Mouse (Mus musculus) midbrain, embryonic 12.5 days (tissue): ENCODE measurements around the gene Scaf8. TPM values are rescaled to one million over a fixed set of nuclear protein-coding genes. Genes with fewer than 3 reads are reported as not detected.
"Not testable (repeated sequence)": the region's sequence is repeated elsewhere in the genome, so short reads cannot be mapped to it uniquely, and the experiment has no call there.

Experiments used
- ATAC-seq: fragments of 200-750 bp; cut with Nextera tagmentation; 2 replicates; pipeline ENCODE4 v1.8.0; 2017; ENCODE audit warnings: low read depth, moderate TSS enrichment, moderate library complexity; ENCODE audit not compliant: low FRiP score
- H3K27ac ChIP-seq: fragments of 300-500 bp; sonication (generic); replicated peaks from 2 replicates; pipeline ENCODE4 v1.5.1; 2016; ENCODE audit warnings: mild to moderate bottlenecking
- H3K27me3 ChIP-seq: fragments of 300-500 bp; sonication (generic); 2 replicates; pipeline ENCODE4 v1.6.1; 2016; ENCODE audit warnings: mild to moderate bottlenecking
- H3K36me3 ChIP-seq: fragments of 300-500 bp; sonication (generic); 2 replicates; pipeline ENCODE4 v1.6.1; 2016
- H3K4me1 ChIP-seq: fragments of 300-500 bp; sonication (generic); 2 replicates; pipeline ENCODE4 v1.6.1; 2016
- H3K4me2 ChIP-seq: fragments of 300-500 bp; sonication (generic); replicated peaks from 2 replicates; pipeline ENCODE4 v1.6.1; 2016; ENCODE audit warnings: mild to moderate bottlenecking, moderate library complexity
- H3K4me3 ChIP-seq: fragments of 300-500 bp; sonication (generic); 2 replicates; pipeline ENCODE4 v1.5.1; 2016; ENCODE audit warnings: mild to moderate bottlenecking
- H3K9ac ChIP-seq: fragments of 300-500 bp; sonication (generic); replicated peaks from 2 replicates; pipeline ENCODE4 v1.6.1; 2016; ENCODE audit warnings: mild to moderate bottlenecking, moderate library complexity
- H3K9me3 ChIP-seq: fragments of 300-500 bp; sonication (generic); 2 replicates; pipeline ENCODE4 v1.6.1; 2016; ENCODE audit warnings: mild to moderate bottlenecking
- WGBS: fragments of 180-500 bp; shearing (Covaris S2); methylation state at CpG from one replicate; pipeline ENCODE4 v1.1.7; 2016; 5-methylcytosine and 5-hydroxymethylcytosine counted together
- polyA plus RNA-seq: library from polyadenylated mRNA; unstranded; fragments of >200 nt; fragmentation: Nextera tagmentation; extraction: Ambion mirVana; gene quantifications from 2 replicates; pipeline ENCODE4 v1.2.1, GENCODE M21; 2016

Scaf8 gene
- polyA plus RNA-seq, 1 experiment from 2014 or later = 28.0 TPM

DNA sequence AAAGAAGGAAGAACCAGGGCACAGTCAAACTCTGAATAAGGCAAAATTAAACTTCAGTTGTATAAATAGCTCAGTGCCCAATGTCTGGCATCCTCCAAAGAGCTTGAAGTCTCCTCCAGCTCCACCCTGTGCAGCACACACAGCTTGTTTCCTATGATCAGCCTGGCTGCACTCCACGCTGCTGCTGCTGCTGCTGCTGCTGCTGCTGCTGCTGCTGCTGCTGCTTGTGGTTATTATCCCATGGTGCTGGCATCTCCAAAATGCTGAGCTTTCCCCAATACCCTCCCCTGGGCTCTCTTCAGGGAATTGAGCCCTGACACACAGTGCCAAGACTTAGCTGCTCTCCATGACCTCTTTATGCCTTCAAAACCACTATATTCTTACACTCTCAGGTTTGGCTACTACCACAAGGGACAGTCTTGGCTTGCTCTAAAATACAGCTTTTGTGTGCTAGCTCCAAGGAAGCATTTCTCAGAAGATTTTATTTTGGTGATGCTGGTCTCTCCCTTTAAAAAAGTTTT, 65.7 kb downstream of the Scaf8 start:
- not testable (repeated sequence) for H3K9ac ChIP-seq, H3K4me3 ChIP-seq, H3K27ac ChIP-seq, H3K9me3 ChIP-seq, H3K4me2 ChIP-seq, ATAC-seq, H3K4me1 ChIP-seq, H3K27me3 ChIP-seq
- 91% methylated on average over 1 of the region's 1 CpGs for WGBS
- peaks cover 62% of the 10 kb centered on the region for H3K36me3 ChIP-seq

DNA sequence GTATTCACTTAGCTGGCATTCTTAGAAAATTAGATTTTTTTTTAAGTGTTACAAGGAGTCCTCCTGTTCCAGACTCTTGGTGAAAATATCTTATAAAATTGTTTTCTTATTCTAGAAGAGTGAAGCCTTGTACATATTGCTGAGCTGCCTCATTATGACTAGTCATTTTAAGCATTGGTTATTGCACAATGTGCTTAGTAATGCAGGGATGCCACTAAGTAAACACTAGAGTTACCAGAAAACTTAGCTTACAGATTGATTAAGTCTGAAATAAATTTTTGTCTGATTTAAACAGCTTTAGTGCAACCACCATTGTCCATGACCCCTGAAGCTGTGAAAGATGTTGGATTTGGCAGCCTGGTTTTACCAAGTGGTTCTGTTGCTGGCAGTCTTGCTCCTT, 80.7 kb downstream of the Scaf8 start:
- H3K4me3 ChIP-seq, H3K27me3 ChIP-seq, H3K4me1 ChIP-seq, H3K9me3 ChIP-seq, H3K27ac ChIP-seq, ATAC-seq, H3K9ac ChIP-seq, H3K4me2 ChIP-seq: not testable (repeated sequence)
- peaks cover 61% of the 10 kb centered on the region for H3K36me3 ChIP-seq

DNA sequence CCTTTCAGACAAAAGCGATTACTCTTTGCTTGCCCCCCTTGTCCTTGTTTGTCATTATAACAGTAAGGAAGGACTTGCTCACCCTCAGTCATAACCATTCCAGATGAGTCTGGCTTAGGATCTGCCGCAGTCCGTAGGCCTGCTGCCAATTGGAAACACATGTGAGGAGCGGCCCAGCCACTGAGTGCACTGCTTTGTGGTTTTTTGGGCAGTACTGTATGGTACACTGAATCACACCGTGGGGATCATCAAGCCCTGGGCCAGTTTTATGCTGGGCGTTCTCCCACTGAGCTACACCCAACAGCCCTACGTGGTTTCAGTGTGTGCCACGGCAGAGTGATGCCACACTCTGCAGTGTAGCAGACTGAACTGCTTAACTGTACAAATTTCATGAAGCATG, 85.6 kb downstream of the Scaf8 start:
- H3K27ac ChIP-seq = no peak overlapping the region
- H3K9me3 ChIP-seq = no peaks in the 10 kb centered on the region
- no peaks in the 10 kb centered on the region for H3K4me1 ChIP-seq
- ATAC-seq = no peak
- WGBS = 85% methylated on average over 8 of the region's 8 CpGs
- H3K27me3 ChIP-seq = no peaks in the 10 kb centered on the region
- no peak overlapping the region for H3K4me3 ChIP-seq
- H3K4me2 ChIP-seq = no peak overlapping the region
- no peak overlapping the region for H3K9ac ChIP-seq
- H3K36me3 ChIP-seq = peaks cover 57% of the 10 kb centered on the region

DNA sequence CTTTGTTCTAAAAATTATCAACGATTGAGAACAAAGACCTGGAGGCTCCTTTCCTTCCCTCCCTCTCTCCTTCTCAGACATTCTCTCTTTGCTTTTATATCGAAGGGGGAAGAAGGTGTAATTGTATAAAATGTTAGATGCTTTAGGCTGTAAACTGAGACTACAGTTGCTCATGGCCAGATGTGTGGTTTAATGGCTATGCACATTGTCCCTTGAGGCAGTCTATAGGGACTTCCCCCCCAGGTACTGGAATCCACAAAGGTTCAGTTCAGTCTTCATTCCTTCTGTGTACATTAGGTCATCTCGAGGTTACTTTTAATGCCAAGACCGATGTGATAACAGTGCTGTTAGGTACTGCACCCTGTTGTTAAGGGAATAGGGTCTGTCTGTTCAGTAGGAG, 89.1 kb downstream of the Scaf8 start:
- no peak overlapping the region for H3K4me2 ChIP-seq
- H3K27ac ChIP-seq = no peak overlapping the region
- no peaks in the 10 kb centered on the region for H3K27me3 ChIP-seq
- H3K36me3 ChIP-seq = peaks cover 30% of the 10 kb centered on the region
- no peaks in the 10 kb centered on the region for H3K4me1 ChIP-seq
- no peak overlapping the region for H3K4me3 ChIP-seq
- H3K9me3 ChIP-seq = no peaks in the 10 kb centered on the region
- ATAC-seq = no peak
- H3K9ac ChIP-seq = no peak overlapping the region
- WGBS = 90% methylated on average over 4 of the region's 4 CpGs

DNA sequence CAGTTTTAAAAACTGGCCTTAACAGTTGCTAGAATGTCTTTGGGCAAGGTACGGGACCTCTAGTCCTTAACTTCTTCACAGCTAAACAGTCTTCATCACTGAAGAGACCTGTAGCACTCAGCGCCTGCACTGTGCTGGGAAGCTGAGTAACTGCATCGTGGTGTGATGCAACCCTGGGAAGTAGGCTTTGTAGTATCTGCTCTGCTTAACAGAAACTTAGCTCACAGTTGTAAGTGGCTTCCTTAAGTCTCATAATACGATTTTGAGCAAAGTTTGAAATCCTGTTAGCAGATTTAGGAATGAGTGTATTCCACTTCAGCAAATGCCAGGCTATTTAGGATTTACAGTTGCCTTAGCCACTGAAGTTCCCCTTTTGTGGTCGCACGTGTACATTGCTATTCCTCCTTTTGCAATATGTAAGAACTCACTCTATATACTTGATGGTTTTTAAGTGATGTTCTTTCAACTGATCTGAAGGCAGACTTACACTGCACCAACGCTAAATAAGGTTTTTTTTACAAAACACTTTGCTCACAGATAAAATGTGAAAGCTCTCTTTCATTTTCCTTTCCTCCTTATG, 90.1 kb downstream of the Scaf8 start:
- H3K9ac ChIP-seq = no peak overlapping the region
- H3K9me3 ChIP-seq = no peaks in the 10 kb centered on the region
- WGBS = 92% methylated on average over 7 of the region's 7 CpGs
- no peak overlapping the region for H3K4me2 ChIP-seq
- H3K36me3 ChIP-seq = peaks cover 30% of the 10 kb centered on the region
- H3K27me3 ChIP-seq = no peaks in the 10 kb centered on the region
- H3K4me1 ChIP-seq = no peaks in the 10 kb centered on the region
- ATAC-seq = no peak
- H3K4me3 ChIP-seq = no peak overlapping the region
- no peak overlapping the region for H3K27ac ChIP-seq

DNA sequence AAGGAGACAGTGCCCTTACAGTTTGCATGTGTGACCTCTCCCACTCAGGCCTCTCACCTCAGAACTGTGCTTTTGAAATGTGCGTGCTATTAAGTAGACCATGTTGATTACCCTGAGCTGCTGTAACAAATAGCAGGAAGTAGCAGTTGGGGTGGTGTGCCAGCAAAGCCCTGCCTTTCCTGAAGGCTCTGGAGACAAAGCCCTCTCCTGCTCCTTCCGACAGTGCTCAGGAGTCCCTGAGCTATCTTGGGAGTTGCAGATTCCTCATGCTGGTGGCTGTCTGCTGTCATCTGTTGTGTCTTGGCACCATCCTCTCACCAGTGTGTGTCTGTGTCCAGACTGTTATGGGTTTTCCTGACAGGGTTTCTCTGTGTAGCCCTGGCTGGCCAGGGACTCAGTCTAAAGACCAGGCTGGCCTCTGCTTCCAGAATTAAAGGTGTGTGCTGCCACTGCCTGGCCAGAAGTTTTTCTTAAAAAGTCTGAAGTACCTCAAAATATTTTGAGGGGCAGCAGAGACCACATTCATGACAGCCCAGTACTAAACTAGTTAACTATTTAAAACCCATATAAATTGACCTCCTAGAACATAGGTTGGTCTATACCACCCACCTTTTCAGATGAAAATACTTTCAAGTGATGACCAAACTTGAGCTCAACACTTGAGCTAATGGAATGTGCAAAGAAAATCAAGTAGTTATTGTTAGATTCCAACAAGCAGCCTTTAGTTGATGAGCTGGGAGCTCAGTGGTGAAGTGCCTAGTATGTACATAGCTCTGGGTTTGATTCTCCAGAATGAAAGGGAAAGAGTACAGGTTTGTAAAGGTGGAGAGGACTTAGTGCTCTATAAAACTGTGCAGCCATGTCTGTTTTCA, 92.0 kb downstream of the Scaf8 start:
- Histone ChIP-seq H3K27ac (no peak overlapping the region), H3K4me2 (no peak overlapping the region), H3K9me3 (no peaks in the 10 kb centered on the region), H3K27me3 (no peaks in the 10 kb centered on the region), H3K4me3 (no peak overlapping the region), H3K9ac (no peak overlapping the region), H3K4me1 (no peaks in the 10 kb centered on the region), H3K36me3 (peaks cover 13% of the 10 kb centered on the region)
- 87% methylated on average over 2 of the region's 2 CpGs for WGBS
- no peak for ATAC-seq

DNA sequence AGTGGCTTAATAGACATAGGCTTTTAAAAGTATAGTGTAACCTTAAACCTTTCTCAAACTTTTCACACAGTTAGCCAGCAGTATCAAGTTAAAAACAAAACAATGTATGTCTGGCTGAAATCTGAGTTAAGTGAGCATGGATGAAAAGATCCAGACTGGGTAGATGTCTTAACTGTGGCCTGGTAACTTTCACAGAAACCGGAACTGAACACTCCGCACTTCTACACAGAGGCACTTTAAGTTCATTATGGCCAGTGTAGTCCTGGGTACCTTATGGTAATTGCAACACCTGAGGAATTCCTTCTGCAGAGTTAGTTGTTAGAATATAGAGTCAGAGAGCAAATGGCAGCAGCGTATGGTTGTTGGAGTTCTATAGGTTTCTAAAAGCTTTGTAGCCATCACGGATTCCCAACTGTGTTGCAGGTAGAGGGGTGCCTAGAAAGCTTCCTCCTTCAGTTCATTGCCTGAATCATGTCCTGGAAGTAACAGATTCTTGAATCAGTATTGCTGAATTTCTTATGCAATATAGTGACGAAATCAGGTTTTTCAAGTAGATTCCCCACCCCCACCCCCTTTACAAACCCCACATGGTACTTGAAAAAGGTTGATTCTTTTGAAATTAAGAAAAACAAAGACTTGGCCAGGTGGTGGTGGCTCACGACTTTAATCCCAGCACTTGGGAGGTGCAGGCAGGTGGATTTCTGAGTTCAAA, 92.9 kb downstream of the Scaf8 start:
- no peak for ATAC-seq
- Histone ChIP-seq H3K4me1 (no peaks in the 10 kb centered on the region), H3K4me2 (no peak overlapping the region), H3K27ac (no peak overlapping the region), H3K36me3 (peaks cover 12% of the 10 kb centered on the region; the same call in 1 of the 2 replicates), H3K9me3 (no peaks in the 10 kb centered on the region), H3K4me3 (no peak overlapping the region), H3K9ac (no peak overlapping the region), H3K27me3 (no peaks in the 10 kb centered on the region)
- 88% methylated on average over 6 of the region's 6 CpGs for WGBS

DNA sequence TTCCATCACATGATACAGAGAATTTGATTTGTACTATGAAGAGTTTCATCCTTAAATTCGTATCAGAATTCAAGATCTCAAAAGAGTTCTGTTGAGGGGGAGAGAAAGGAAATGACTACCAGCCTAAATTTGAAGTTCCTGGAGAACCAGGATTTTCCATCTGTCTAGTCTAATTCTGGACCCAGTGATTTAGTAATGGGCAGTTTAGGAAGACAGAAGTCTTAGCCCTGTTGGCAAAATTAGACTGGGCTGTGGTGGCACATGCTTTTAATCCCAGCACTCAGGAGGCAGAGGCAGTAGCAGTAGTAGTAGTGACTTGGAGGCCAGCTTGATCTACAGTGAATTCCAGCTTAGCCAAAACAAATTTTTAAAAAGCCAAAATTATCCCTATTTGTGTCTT, 93.7 kb downstream of the Scaf8 start:
- 88% methylated on average over 1 of the region's 1 CpGs for WGBS

DNA sequence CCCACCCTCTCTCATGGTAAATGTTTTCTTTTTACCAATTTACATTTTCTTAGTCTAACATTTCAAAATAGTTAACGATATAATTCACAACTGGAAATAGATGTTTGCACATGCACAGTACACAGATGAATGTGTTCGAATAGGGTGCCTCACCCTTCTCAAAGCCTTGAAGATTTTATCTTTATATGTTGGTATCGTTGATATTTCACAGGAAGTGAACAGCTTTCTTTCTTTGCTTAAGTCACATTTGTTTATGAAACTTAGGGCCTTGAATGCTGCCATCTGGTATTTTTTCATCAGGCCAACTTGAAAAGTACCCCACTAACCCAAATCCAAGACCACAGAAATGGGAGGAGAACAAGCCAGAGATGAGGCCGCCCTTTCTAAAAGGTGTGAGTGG, 94.8 kb downstream of the Scaf8 start:
- H3K27ac ChIP-seq = no peak overlapping the region
- ATAC-seq = no peak
- H3K9ac ChIP-seq = no peak overlapping the region
- H3K36me3 ChIP-seq = peaks cover 9% of the 10 kb centered on the region; the same call in 1 of the 2 replicates
- H3K27me3 ChIP-seq = no peaks in the 10 kb centered on the region
- WGBS = 91% methylated on average over 4 of the region's 4 CpGs
- no peaks in the 10 kb centered on the region for H3K4me1 ChIP-seq
- no peak overlapping the region for H3K4me3 ChIP-seq
- no peak overlapping the region for H3K4me2 ChIP-seq
- H3K9me3 ChIP-seq = no peaks in the 10 kb centered on the region

More for the DNA sequence above, 93.7 kb downstream of the Scaf8 start:
- Histone ChIP-seq H3K27me3 (no peaks in the 10 kb centered on the region), H3K4me2 (no peak overlapping the region), H3K36me3 (peaks cover 13% of the 10 kb centered on the region), H3K4me3 (no peak overlapping the region), H3K4me1 (no peaks in the 10 kb centered on the region), H3K9me3 (no peaks in the 10 kb centered on the region), H3K27ac (no peak overlapping the region), H3K9ac (no peak overlapping the region)
- ATAC-seq = no peak

DNA sequence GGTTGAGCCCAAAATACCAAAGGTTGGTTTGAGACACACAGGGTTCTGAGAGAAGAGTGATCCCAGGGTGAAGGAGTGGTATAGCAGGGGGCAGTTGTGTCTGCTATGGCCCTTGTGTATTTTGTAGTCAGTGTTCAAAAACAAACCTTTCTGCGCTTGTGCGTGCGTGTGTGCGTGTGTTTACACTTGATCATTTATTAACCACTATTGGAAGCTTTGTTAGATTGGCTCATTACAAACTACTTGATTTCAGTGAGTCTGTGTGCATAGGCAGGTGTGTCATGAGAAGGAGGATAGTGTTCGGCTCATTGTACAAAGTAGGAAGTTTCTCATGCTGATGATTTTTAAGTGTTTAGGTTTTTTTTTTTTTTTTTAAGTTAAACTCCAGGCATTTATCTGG, 95.4 kb downstream of the Scaf8 start:
- Histone ChIP-seq H3K27me3 (no peaks in the 10 kb centered on the region), H3K27ac (no peak overlapping the region), H3K9ac (no peak overlapping the region), H3K4me1 (no peaks in the 10 kb centered on the region), H3K9me3 (no peaks in the 10 kb centered on the region), H3K4me2 (no peak overlapping the region), H3K36me3 (peaks cover 13% of the 10 kb centered on the region), H3K4me3 (no peak overlapping the region)
- ATAC-seq = no peak
- WGBS = 93% methylated on average over 5 of the region's 5 CpGs

DNA sequence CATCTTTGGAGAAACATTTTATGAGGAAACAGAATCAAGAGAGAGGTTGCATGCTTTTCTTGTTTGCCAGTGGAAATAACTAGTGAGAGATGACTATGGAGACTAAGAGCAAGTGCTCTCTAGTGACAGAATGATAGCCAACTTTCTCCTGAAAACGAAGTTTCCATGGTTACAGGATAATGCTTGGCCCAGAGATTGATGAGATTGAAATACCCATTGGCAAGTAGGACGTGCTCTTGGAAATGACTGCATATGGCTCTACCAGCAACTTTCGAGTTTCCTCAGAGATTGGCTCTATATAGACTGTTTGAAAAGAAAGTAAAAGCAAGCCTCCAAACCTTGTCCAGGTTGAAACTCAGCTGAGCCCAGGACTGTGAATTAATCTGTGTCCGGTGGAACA, 97.3 kb downstream of the Scaf8 start:
- Histone ChIP-seq H3K36me3 (peaks cover 21% of the 10 kb centered on the region), H3K27me3 (no peaks in the 10 kb centered on the region), H3K4me3 (no peak overlapping the region), H3K9ac (no peak overlapping the region), H3K27ac (no peak overlapping the region), H3K4me2 (no peak overlapping the region), H3K4me1 (no peaks in the 10 kb centered on the region), H3K9me3 (no peaks in the 10 kb centered on the region)
- no peak for ATAC-seq
- WGBS = 89% methylated on average over 4 of the region's 4 CpGs

DNA sequence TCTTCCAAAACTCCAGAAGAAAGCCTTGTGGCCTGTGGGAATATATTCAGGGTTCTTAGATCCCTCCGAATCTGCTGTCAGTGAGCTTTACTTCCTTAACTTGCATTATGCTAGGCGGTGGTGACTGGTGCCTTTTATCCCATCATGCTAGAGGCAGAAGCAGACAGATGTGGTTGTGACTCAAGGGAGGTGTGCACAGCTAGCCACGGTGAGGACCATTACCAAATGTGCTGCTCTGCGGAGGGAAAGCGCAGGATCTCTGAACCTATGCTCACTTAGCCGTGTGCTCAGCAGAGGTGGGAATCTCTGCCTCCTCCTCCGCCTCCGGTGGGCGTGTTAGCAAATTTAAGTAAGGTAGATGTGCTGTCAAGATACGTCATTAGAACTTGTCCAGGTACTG, 98.1 kb downstream of the Scaf8 start:
- H3K9me3 ChIP-seq = no peaks in the 10 kb centered on the region
- no peaks in the 10 kb centered on the region for H3K4me1 ChIP-seq
- no peak overlapping the region for H3K27ac ChIP-seq
- no peaks in the 10 kb centered on the region for H3K27me3 ChIP-seq
- WGBS = 92% methylated on average over 10 of the region's 10 CpGs
- no peak for ATAC-seq
- H3K9ac ChIP-seq = no peak overlapping the region
- H3K36me3 ChIP-seq = peaks cover 21% of the 10 kb centered on the region
- H3K4me3 ChIP-seq = no peak overlapping the region
- H3K4me2 ChIP-seq = no peak overlapping the region
